Mouse (Mus musculus) hindbrain, embryonic 15.5 days (tissue): Measurements from ENCODE around the gene Cog3. TPM values are rescaled to one million over a fixed set of nuclear protein-coding genes. Genes with fewer than 3 reads are reported as not detected.

Source experiments
- ATAC-seq: fragments of 200-750 bp; cut with Nextera tagmentation; 2 replicates; pipeline ENCODE4 v1.8.0; 2017; ENCODE audit warnings: low read depth, moderate number of reproducible peaks, moderate TSS enrichment; ENCODE audit not compliant: low FRiP score
- H3K27ac ChIP-seq: fragments of 300-500 bp; sonication (generic); replicated peaks from 2 replicates; pipeline ENCODE4 v1.5.1; 2015; ENCODE audit warnings: mild to moderate bottlenecking, inconsistent platforms
- H3K27me3 ChIP-seq: fragments of 300-500 bp; sonication (generic); 2 replicates; pipeline ENCODE4 v1.6.1; 2015; ENCODE audit warnings: control low read depth, inconsistent platforms
- H3K36me3 ChIP-seq: fragments of 300-500 bp; sonication (generic); 2 replicates; pipeline ENCODE4 v1.6.1; 2015; ENCODE audit warnings: control low read depth, inconsistent platforms
- H3K4me1 ChIP-seq: fragments of 300-500 bp; sonication (generic); replicated peaks from 2 replicates; pipeline ENCODE4 v1.6.1; 2015; ENCODE audit warnings: control low read depth, inconsistent platforms
- H3K4me2 ChIP-seq: fragments of 300-500 bp; sonication (generic); 2 replicates; pipeline ENCODE4 v1.6.1; 2015; ENCODE audit warnings: moderate library complexity, mild to moderate bottlenecking, inconsistent platforms
- H3K4me3 ChIP-seq: fragments of 300-500 bp; sonication (generic); 2 replicates; pipeline ENCODE4 v1.5.1; 2015; ENCODE audit warnings: mild to moderate bottlenecking, inconsistent platforms
- H3K9ac ChIP-seq: fragments of 300-500 bp; sonication (generic); 2 replicates; pipeline ENCODE4 v1.6.1; 2015; ENCODE audit warnings: inconsistent platforms
- H3K9me3 ChIP-seq: fragments of 300-500 bp; sonication (generic); 2 replicates; pipeline ENCODE4 v1.6.1; 2016; ENCODE audit warnings: control low read depth, inconsistent platforms
- WGBS: fragments of 180-500 bp; shearing (Covaris S2); methylation state at CpG from one replicate; pipeline ENCODE4 v1.1.7; 2015; 5-methylcytosine and 5-hydroxymethylcytosine counted together
- polyA plus RNA-seq: library from polyadenylated mRNA; unstranded; fragments of >200 nt; fragmentation: Nextera tagmentation; extraction: Ambion mirVana; gene quantifications from 2 replicates; pipeline ENCODE4 v1.2.1, GENCODE M21; 2015

The Cog3 gene
- polyA plus RNA-seq, 1 experiment from 2014 or later: 17.7 TPM

DNA sequence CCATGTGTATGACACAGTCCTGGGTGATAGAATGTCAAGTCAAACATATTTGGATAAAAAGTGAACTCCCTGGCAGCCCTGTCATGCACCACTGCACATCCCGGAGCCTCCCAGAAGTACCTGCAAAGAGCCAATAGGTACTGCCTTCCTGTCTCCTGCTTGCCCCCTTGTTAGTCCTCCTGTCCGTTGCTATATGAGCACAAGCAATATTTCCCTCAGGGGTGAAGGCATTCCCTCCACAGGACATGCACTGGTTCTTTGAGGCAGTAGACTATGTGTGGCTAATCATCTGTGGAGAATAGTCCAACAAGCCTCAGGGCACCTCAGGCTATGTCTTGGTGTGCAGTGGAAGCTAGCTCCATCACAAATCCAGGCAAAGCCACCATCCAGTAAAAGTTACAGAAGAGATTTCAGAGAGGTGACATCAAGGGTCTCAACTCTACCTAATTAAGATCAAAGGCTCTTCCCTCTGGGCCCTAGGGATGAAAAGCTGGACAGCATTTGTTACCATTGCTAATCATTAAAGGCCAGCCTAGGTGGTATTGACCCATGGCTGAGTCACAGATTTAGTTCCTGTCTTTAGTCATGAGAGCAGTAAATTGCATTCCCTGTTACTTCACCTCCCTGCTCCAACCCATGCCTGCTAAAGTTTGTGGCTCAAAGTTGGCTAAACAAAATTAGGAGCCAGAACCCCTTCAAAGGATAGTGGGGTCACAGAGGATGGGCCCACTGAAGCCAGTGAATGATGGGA is 88.7 kb downstream of the Cog3 start:
- ATAC-seq: no peak
- 74% methylated on average over 2 of the region's 2 CpGs for WGBS

DNA sequence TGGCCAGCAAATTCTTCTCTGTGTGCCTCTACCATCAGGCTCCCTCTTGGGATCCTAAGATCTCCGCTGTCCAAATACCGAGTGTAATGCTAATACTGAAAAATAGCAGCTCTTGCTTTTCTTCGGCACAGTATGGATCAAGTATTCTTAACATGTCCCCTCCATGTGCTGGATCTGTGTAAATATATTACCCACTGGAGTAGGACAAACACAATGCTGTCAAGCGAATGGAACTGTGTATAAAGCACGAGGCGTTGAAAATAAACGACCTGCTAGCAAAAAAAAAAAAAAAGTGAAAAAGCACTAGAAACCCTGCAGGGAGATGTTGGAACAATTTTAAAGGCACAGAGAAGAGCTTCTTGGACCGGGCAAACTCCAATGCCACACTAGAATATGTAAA is 92.8 kb downstream of the Cog3 start:
- no peak overlapping the region for H3K9ac ChIP-seq
- H3K36me3 ChIP-seq: no peaks in the 10 kb centered on the region
- 32% methylated on average over 8 of the region's 8 CpGs for WGBS
- no peak overlapping the region for H3K4me3 ChIP-seq
- no peaks in the 10 kb centered on the region for H3K27me3 ChIP-seq
- no peak overlapping the region for H3K4me2 ChIP-seq
- H3K4me1 ChIP-seq: peaks cover 11% of the 10 kb centered on the region
- no peaks in the 10 kb centered on the region for H3K9me3 ChIP-seq
- H3K27ac ChIP-seq: no peak overlapping the region
- no peak for ATAC-seq

More for the DNA sequence above, 88.7 kb downstream of the Cog3 start:
- no peak overlapping the region for H3K9ac ChIP-seq
- H3K27ac ChIP-seq: no peak overlapping the region
- no peak overlapping the region for H3K4me3 ChIP-seq
- H3K4me1 ChIP-seq: peaks cover 11% of the 10 kb centered on the region
- no peaks in the 10 kb centered on the region for H3K36me3 ChIP-seq
- H3K27me3 ChIP-seq: no peaks in the 10 kb centered on the region
- H3K9me3 ChIP-seq: no peaks in the 10 kb centered on the region
- no peak overlapping the region for H3K4me2 ChIP-seq

DNA sequence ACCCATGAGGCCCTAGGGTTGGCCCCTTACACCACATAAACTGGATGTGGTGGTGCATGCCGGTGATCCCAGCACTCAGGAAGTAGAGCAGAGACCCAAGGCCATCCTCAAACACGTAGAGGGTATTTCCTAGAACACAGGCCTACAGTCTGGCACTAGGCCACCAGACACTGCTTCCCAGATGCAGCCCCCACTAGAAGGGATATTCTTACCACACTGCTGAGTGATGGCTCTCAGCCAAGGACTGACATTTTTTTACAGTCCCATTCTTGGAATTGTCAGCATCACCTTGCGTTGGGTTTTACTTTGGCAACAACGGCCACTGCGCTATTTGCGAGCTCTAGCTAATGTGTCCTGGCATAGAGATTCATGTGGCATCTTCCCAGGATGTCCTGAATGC is 93.4 kb downstream of the Cog3 start:
- no peak overlapping the region for H3K9ac ChIP-seq
- no peak overlapping the region for H3K4me3 ChIP-seq
- peak; percentile 30; the same call in 1 of the 2 replicates for ATAC-seq

More for the DNA sequence above, 93.4 kb downstream of the Cog3 start:
- H3K4me1 ChIP-seq: peaks cover 11% of the 10 kb centered on the region
- 60% methylated on average over 6 of the region's 6 CpGs for WGBS
- H3K27ac ChIP-seq: no peak overlapping the region
- no peaks in the 10 kb centered on the region for H3K27me3 ChIP-seq
- H3K36me3 ChIP-seq: no peaks in the 10 kb centered on the region
- H3K9me3 ChIP-seq: no peaks in the 10 kb centered on the region
- no peak overlapping the region for H3K4me2 ChIP-seq

Other genes starting within 250 kb of the Cog3 start
- gene Spert, start 161.4 kb downstream of the Cog3 start, polyA plus RNA-seq: not detected in 2 replicates
- gene Erich6b, start 112.3 kb downstream of the Cog3 start, polyA plus RNA-seq: 0.25 TPM in 1 of 2 replicates, not detected in the other
- gene Slc25a30, start 32.5 kb upstream of the Cog3 start, polyA plus RNA-seq: 9.2 and 9.9 TPM in 2 replicates
- gene Tpt1, start 90.6 kb upstream of the Cog3 start, polyA plus RNA-seq: 665 and 758 TPM in 2 replicates
- 5.8 and 6.4 TPM in 2 replicates for gene Kctd4, start 200.5 kb upstream of the Cog3 start, polyA plus RNA-seq